Comparison of ENCODE assay signal across 8 mouse cellular contexts in the genomic region with DNA sequence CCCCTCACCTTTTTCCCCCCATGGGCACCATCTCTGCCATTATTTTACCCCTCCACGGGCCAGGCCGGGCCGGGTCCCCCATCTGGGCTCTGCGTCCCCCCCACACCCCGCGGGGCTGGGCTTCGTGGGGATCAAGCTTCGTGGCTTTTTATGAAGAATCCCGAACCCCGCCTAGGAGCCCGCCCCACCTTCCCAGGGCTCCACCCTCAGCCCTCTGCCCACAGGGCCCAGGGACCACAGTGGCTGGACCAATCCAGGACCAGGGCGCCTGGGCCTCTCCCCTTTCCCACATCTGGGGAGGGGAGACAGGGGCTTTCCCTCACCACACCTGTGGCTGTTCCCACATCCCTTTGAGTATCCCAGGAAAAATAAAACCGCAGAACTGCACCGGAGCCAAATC. TPM values are rescaled to one million over a fixed set of nuclear protein-coding genes. Genes with fewer than 3 reads are reported as not detected.
A peak's percentile ranks its signal among the peaks of the same experiment; 100 is the strongest.
DNase-seq lines count a peak whose midpoint lies in the region; ATAC-seq and TF ChIP-seq lines count a peak whose summit lies in the region.

No protein-coding gene starts in this region.

- under 1% methylated on average over 14 of the region's 14 CpGs for WGBS in kidney, embryonic 15.5 days
- 2% methylated on average over 14 of the region's 14 CpGs for WGBS in hindbrain, embryonic 15.5 days
- 6% methylated on average over 14 of the region's 14 CpGs for WGBS in midbrain, postnatal 0 days

- peaks cover 12% of the 10 kb centered on the region for H3K4me1 ChIP-seq in kidney, embryonic 15.5 days
- peaks cover 33% of the 10 kb centered on the region for H3K4me1 ChIP-seq in hindbrain, embryonic 15.5 days (replicated peaks)
- H3K4me1 ChIP-seq in midbrain, postnatal 0 days (ENCODE audit: insufficient read depth, low read length): peaks cover 18% of the 10 kb centered on the region

- H3K9me3 ChIP-seq in kidney, embryonic 15.5 days (replicated peaks): no peaks in the 10 kb centered on the region
- no peaks in the 10 kb centered on the region for H3K9me3 ChIP-seq in hindbrain, embryonic 15.5 days
- H3K9me3 ChIP-seq in midbrain, postnatal 0 days (ENCODE audit: low read length): no peaks in the 10 kb centered on the region

- peak overlapping the region; percentile 99 for H3K4me2 ChIP-seq in kidney, embryonic 15.5 days
- peak overlapping the region; percentile 97 for H3K4me2 ChIP-seq in hindbrain, embryonic 15.5 days
- H3K4me2 ChIP-seq in midbrain, postnatal 0 days (ENCODE audit: low read depth, low read length, poor library complexity, severe bottlenecking): peak overlapping the region; percentile 70

- intact Hi-C loops in left cerebral cortex, postnatal 36 days (cut with DNase I): loop anchor here (2.0 to 5.0 kb wide), 2 partner anchors 64 to 86 kb away; no protein-coding TSS in a partner anchor

- ATAC-seq in kidney, embryonic 15.5 days (replicated peaks; ENCODE audit: low FRiP score): 0 out of 2 replicates have a peak, but pooled peaks have one; percentile 37
- ATAC-seq in hindbrain, embryonic 15.5 days (ENCODE audit: low FRiP score, low read depth): no peak
- ATAC-seq in midbrain, postnatal 0 days (ENCODE audit: low FRiP score): no peak

- peak overlapping the region; percentile 60 for H3K9ac ChIP-seq in kidney, embryonic 15.5 days
- peak overlapping the region; percentile 67 for H3K9ac ChIP-seq in hindbrain, embryonic 15.5 days
- peak overlapping the region; percentile 65 for H3K9ac ChIP-seq in midbrain, postnatal 0 days (replicated peaks; ENCODE audit: low read length, poor library complexity, severe bottlenecking)

- peaks cover 57% of the 10 kb centered on the region for H3K27me3 ChIP-seq in kidney, embryonic 15.5 days
- H3K27me3 ChIP-seq in hindbrain, embryonic 15.5 days: no peaks in the 10 kb centered on the region
- no peaks in the 10 kb centered on the region for H3K27me3 ChIP-seq in midbrain, postnatal 0 days (ENCODE audit: insufficient read depth, low read length)

- no peak overlapping the region for H3K27ac ChIP-seq in kidney, embryonic 15.5 days
- peak overlapping the region; percentile 77 for H3K27ac ChIP-seq in hindbrain, embryonic 15.5 days (replicated peaks)
- H3K27ac ChIP-seq in midbrain, postnatal 0 days (ENCODE audit: low read depth, low read length): peak overlapping the region; percentile 58

- H3K4me3 ChIP-seq in kidney, embryonic 15.5 days (replicated peaks): peak overlapping the region; percentile 59
- H3K4me3 ChIP-seq in hindbrain, embryonic 15.5 days: peak overlapping the region; percentile 49
- H3K4me3 ChIP-seq in midbrain, postnatal 0 days (ENCODE audit: low read depth, low read length): peak overlapping the region; percentile 38

- TF ChIP-seq CTCF in midbrain, postnatal 0 days (IDR thresholded peaks at IDR 0.05): no peak

- no peak for DNase-seq in kidney, postnatal 14 days
- peak; percentile 42 for DNase-seq in embryo, embryonic 9.5 days (ENCODE audit: extremely low spot score)
- DNase-seq in midbrain, postnatal 0 days (ENCODE audit: low spot score): no peak
- no peak for DNase-seq in spleen, postnatal 10 days (ENCODE audit: low spot score in 2 of 2)
- no peak for DNase-seq in thymus, postnatal 25 days
- DNase-seq in left cerebral cortex, postnatal 36 days (ENCODE audit: low spot score in 2 of 2): no peak

- H3K36me3 ChIP-seq in kidney, embryonic 15.5 days: no peaks in the 10 kb centered on the region
- H3K36me3 ChIP-seq in hindbrain, embryonic 15.5 days: no peaks in the 10 kb centered on the region; the same call in 1 of the 2 replicates
- H3K36me3 ChIP-seq in midbrain, postnatal 0 days (ENCODE audit: insufficient read depth, low read length): peaks cover 5% of the 10 kb centered on the region; the same call in 1 of the 2 replicates

RNA-seq across cellular contexts. Expression of a gene that starts 7.0 kb away (rescaled TPM):
- 65.6 and 66.3 TPM in 2 replicates for polyA plus RNA-seq in kidney, embryonic 15.5 days (2015; fragmentation: Nextera tagmentation; extraction: Ambion mirVana)
- polyA plus RNA-seq in hindbrain, embryonic 15.5 days (2015; fragmentation: Nextera tagmentation; extraction: Ambion mirVana): 53.7 and 56.6 TPM in 2 replicates
- 26.3 and 38.3 TPM in 2 replicates for total RNA-seq in midbrain, postnatal 0 days (2014; rRNA removed)
- 50.7 and 56.6 TPM in 2 replicates for polyA plus RNA-seq in midbrain, postnatal 0 days (2015; fragmentation: Nextera tagmentation; extraction: Ambion mirVana)
- 10 to 100 TPM; 52.6 to 59.2 TPM for total RNA-seq in left cerebral cortex, postnatal 36 days (2021)
